Mouse (Mus musculus): ENCODE measurements at regions not wholly inside any gene's neighbourhood (a gene's known extent, or its start where the extent isn't known, plus 50 kb on each side); places are given as distances from the start of the nearest gene placed in this dataset.

- TF ChIP-seq CTCF (IDR thresholded peaks at IDR 0.05; ENCODE audit: low read depth) (no peak), EP300 (IDR thresholded peaks at IDR 0.05; ENCODE audit: low read depth) (no peak)
These were observed 496.1 kb upstream of the Acvr2a start for GRCm38 (mm10) chr2:48317821-48318220.

All from liver, embryonic 14.5 days (tissue).